Mouse (Mus musculus): Measurements from ENCODE around the gene Cldn9. TPM values are rescaled to one million over a fixed set of nuclear protein-coding genes. Genes with fewer than 3 reads are reported as not detected.

The Cldn9 gene
- not detected in 2 replicates for polyA plus RNA-seq (2012)

DNA sequence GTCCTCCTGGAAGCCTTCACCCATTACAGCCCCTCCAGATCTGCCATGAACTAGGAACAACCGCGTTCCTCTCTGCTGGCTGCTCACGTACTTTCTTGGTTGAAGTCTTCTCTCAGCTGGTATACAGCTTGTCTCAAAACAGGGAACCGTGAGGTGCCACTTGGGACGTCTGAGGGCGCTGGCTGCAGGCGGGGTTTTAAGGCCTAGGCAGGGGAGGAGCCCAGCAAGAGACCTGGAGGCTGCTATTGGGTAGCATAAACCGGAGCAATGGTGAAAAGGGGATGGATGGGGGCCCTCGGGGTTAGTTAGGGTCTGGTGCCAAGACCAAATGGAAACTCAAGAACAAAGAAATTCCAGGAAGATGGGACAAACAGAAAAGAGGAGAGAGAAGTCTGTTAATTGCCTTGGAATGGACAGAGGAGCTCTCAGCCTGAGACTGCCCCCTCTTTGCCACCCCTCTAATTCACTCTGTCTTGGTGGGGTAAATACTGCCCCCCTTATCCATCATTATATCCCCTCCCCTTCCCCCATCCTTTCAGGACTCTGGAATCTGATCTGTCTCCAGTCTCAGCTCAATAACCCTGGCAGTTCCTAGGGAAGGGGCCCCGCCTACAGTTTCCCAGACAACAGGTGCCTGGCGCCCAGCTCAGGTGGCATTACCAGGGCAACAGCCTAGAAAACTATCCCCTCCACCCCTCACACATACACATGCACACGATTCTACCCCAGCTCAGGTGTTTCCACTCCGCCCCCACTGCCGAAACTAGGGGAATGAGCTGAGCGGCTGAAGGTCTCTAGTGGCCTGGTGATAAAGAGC is at the start of gene Cldn9:
Cldn9 (minus strand) TSS at position 171 of the 817 bp plus-strand sequence.
- TF ChIP-seq GATA1 (IDR thresholded peaks at IDR 0.05; ENCODE audit: low read length), result no peak

DNA sequence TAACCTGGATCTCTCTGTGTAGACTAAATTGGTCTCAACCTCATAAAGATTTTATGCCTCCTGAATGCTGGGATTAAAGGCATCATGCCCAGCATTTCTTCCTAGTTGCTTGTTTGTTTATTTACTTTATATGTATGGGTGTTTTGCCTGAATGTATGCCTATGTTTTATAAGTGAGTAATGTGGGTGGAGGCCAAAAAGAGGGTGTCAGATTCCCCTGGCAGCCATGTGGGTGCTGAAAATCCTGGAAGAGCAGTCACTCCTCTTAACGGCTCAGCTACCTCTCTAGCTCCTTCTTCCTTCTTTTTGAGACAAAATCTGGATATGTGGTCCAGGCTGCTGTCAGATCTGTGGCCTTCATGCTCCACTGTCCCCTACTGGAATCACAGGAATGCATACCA is 46.6 kb upstream of the Cldn9 start:
- TF ChIP-seq GATA1 (IDR thresholded peaks at IDR 0.05; ENCODE audit: low read length), result no peak

DNA sequence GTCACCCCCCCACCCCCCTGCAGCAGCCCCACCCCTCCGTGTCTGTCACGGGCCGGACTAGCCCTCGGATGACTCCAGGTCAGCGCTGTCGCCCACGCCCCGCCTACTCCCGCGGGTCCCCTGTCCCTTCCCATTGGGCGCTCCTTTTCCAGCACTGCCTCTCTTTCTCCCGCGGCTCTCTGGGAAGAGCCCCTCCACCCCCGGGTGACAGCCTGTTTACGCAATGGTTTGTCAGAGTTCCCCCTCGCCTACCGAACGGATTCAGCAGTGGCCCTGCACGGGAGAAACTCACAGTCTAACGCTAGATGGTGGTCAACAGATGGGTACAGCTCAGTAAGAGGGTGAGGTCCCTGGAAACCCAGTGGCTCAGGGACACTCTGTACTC is 42.9 kb upstream of the Cldn9 start:
- no peak for TF ChIP-seq GATA1 (IDR thresholded peaks at IDR 0.05; ENCODE audit: low read length)

DNA sequence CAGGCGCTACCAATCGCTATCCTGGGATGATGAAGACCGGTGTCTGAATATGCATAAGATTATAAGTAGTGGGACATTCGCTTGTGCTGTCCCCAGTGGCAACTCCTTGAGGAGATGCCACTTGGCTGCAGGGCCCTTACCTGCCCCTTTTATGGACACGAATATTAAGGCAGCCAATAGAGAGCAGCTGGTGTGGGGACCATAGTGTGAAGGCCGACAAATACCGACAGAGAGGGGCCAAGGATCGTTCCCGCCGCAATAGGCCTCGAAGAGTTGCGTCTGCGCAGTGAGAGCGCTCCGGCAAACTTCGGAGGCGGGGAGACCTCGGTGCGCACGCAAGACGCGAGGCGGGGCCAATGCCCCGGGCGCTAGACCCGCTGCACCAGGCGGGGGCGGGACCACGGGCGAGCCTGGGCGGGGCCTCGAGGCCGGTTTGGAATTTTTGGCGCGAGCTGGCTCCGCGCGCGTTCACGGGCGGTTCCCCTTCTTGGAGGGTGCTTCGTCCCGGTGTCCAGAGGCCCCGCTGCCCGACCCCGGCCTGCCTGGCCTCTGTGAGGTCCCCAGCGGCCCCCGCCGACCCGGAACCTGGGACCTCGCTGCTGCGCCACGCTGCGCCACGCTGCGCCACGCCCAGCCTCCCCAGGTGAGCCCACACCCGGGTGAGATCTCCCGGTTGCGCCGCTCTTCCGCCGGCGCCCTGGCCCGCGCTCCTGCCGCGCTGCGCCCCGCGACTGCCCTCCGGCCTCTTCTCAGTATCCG is 42.4 kb upstream of the Cldn9 start, which contains the start of gene Pkmyt1:
Pkmyt1 (plus strand) TSS at position 338 of the 759 bp plus-strand sequence.
- no peak for TF ChIP-seq GATA1 (IDR thresholded peaks at IDR 0.05; ENCODE audit: low read length)

DNA sequence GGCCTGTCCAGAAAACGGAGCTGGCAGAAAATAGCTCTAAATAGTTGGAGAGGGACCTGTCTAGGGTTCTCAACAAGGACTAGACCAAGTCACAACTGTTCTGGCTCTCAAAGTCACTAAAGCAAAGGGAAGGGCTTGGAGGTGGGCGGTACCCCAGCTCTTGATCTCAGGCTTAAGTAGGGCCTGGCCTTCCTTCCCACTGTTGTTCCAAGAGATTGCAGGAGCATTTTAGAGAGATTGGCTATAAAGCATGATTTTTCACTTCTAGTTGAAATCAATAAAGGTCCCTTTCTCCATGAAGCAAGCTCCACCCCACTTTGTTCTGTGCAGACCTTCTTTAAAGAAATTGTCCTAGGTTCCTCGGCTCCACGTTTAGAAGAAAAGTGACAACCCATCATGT is 41.7 kb upstream of the Cldn9 start:
- no peak for TF ChIP-seq GATA1 (IDR thresholded peaks at IDR 0.05; ENCODE audit: low read length)

DNA sequence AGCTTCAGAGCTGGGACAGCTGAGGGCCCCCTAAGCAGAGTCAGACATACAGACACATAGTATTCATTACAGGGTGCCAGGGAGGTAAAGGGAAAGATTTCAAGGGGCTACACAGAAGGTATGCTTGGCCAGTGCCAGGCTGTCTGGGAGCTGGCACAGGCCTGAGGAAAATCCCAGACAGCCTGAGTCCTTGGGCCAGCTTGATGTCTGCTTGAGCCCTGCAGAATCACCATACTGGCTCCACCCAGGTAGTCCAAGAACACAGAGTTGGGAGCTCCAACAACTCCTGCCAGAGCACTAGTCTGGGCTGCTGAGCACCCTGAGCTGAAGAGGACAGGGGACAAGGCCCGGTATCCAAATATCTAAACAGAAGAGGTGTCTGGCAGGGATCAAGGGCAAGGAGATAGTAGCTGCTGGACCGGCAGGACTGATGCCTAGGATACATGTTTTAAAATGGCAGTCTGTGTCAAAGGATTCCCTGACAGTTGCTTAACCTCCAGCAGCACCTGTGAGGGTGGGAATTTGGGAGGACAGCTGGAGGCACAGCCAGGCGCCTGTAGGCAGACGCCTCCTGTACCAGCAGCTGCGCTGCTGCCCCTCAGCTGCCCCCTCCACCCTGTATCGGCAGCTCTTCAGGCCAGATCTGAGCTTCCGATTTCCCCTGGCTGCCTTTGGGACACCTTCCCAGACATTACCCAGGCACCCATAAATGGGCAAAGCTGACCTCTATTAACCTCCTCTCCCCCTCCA is 38.7 kb upstream of the Cldn9 start, which contains the start of gene 1520401A03Rik:
1520401A03Rik (minus strand) TSS at position 408 of the 750 bp plus-strand sequence.
- TF ChIP-seq GATA1 (IDR thresholded peaks at IDR 0.05; ENCODE audit: low read length), result no peak

DNA sequence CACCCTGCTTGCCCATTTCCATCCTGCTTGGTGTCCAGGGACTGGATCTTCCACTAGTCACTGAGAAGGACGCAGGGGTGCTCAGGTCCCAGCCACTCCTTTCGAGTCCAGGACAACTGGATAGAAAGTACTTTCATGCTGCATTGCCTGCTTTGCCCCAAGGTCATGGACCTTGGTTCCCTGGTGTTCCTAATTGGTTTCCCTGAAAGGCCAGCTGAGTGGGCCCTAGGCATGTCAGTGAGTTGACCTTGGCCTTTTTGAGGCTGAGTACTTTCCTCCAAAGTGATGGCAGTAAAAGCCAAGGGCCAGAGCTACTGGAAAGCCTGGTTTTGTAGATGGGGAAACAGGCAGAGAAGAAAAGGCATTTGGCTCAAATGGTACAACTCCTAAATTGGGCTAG is 38.1 kb upstream of the Cldn9 start:
- no peak for TF ChIP-seq GATA1 (IDR thresholded peaks at IDR 0.05; ENCODE audit: low read length)

DNA sequence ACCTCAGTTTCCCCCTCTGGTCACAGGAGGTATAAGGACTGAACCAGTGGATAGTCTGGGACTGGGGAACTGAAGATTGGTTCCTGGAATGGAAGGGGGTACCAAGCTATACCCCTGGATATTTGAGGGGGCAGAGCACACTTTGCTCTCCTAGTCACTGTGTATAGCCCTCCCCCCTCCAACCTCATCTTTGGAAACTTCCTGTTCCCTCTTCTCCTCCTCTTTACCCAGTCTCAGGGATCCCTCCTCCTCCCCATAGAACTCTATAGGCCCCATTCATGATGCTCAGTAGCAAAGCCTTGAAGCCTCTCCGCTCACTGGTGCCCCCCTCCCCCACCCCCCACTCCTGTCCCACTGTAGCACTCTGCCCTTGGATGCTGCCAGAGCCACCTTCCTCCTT is 35.6 kb upstream of the Cldn9 start:
- no peak for TF ChIP-seq GATA1 (IDR thresholded peaks at IDR 0.05; ENCODE audit: low read length)

DNA sequence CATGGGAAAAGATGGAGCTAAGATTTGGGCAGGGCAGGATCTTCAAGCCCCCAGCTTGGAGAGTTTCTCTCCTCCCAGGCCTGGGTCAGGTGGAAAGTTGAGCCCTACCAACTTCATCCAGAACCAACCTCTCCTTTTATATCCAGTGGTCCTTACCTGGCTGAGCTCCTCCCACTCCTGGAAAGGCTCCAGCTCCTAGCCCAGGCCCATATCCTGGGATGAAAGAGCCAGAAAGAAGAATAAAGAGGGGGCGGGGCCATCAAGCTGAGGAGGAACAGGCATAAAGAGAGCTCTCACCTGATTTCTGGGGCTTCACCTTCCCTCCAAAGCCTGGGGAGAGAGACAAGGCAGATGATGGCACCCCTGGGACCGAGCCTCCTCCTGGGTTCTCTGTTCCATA is 33.2 kb upstream of the Cldn9 start:
- TF ChIP-seq GATA1 (IDR thresholded peaks at IDR 0.05; ENCODE audit: low read length), result no peak

DNA sequence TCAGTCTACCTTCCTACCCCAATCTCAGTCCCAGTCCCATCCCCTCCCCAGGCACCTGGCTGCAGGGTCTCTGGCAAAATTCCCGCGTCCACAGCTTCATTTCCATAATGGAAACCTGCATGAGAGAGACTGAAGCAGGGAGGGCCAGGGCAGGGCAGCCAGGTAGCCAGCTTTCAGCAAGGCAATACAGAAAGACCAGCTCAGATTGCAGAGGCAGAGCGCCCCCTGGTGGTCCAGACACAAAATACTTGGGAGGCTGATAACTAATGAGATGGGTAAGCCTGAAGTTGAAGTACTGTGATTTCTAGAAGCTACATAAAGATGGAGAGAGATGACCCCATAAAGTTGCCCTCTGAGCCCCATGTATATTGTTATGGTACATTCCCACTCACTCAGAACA is 22.4 kb upstream of the Cldn9 start:
- no peak for TF ChIP-seq GATA1 (IDR thresholded peaks at IDR 0.05; ENCODE audit: low read length)

DNA sequence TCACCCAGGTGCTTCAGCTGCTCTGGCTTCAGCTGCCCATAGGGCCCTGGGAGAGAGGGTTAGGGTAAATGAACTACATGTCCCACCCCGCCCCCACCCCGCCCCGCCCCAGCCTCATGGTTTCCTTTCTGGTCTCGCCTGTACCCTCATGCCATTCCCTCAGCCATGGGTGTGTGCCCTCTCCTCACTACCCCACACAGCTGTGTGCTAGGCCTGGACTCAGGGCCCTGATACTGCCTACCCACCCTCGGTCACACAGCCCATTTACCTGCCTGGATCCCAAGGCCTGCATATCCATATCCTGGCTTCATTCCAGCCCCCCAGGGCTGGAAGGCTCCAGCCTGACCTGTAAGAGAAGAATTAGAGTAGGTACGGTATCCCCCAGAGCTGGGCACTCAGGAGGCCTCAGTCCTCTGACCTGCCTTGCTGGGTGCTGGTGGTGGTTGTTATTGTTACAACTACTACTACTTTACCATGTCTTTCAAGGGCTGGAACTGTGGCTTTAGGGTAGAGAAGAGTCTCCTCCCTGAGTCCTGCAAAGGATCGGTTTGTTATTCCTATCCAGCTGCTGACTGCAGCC is 21.8 kb upstream of the Cldn9 start:
- TF ChIP-seq GATA1 (IDR thresholded peaks at IDR 0.05; ENCODE audit: low read length), result no peak

DNA sequence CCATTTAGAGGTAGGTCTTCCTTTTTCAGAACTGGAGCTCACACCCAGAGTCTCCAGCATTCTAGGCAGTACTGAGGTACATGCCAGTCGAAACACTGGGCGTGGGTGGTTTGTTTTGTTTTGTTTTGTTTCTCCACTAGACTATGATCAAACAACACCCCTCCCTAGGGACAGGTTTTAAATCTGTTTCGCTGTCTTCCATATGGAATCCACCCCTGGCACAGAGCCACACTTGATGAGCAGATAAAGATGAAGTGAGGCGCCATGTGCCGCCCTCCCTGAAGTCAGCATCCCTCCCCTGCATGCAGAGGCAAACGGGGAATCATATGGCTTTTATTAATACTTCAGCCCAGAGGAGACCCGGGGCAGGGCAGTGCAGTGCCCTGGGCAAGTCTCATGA is 20.9 kb upstream of the Cldn9 start:
- no peak for TF ChIP-seq GATA1 (IDR thresholded peaks at IDR 0.05; ENCODE audit: low read length)

DNA sequence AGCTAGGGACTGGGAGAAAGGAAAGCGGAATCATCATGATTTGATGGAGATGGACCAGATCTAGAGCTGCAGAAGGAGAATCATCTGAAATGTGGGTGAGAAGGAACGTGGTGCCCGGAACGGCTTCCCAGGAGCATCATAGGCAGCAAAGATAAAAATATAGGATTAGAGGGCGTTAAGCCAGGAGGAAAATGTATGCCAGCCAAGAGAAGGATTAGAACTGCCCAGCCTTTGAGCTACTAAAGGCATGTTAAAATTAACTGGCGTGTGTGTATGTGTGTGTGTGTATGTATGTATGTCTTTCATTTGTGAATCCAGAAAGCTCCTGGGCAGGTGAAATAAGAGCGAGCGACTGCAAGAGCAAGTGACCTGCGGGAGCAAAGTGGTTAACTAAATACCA is 19.5 kb upstream of the Cldn9 start:
- TF ChIP-seq GATA1 (IDR thresholded peaks at IDR 0.05; ENCODE audit: low read length), result no peak

DNA sequence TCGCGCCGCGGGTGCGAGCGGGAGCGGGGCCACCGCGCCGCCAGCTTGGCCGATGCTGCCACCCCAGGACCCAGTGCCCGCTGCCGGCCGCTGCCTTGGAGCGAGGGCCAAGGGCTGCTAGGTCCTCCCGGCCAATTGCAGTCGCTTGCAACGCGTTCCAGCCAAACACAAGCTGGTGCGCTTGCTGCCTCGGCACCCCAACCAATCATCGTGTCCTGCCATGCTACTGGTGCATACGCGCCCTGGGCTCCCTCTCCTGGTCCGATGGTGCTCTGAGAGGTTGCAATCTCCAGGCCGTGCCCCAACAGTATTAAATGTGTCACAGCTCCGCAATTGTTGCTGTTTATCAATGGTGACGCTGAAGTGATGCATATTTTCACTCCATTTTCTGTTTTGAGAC is 16.3 kb upstream of the Cldn9 start:
- no peak for TF ChIP-seq GATA1 (IDR thresholded peaks at IDR 0.05; ENCODE audit: low read length)

Measured in G1E-ER4 (cell line).